ENCODE assay signal across 21 mouse cellular contexts in the genomic region with DNA sequence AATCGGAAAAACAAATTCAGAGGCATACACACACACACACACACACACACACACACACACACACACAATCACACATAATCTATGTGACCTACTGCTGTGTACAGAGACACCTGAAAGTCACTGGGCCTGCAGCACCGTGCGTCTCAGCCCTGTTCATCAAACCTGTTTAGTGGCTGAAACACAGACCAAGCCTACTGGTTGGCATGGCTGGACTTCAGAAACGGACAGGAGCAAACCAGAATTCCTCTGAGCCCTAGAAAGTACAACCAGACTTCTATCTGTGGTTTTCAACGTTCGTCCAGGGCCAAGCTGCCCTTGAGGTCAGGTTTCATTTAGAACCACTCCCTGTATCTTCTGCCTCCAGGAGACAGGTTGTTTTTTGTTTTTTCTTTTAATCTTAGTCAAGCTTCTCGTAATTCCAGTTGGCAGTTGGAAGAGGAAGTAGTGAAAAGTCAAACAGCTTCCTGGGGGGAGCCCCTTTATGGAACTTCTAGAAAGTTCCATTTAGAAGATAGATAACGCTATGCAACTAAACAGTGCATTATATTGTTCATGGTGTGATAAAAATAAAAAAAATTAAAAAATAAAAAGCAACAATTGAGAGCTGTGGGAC. TPM values are rescaled to one million over a fixed set of nuclear protein-coding genes. Genes with fewer than 3 reads are reported as not detected.
DNase-seq lines count a peak whose midpoint lies in the region; ATAC-seq and TF ChIP-seq lines count a peak whose summit lies in the region.
"Had no signal": no experiment of that assay in that cellular context is flagged by ENCODE, and none has a peak within 500 bp of the region (broad histone marks: within the 10 kb centered on the region; RNA-seq: fewer than 3 reads in every experiment).

No protein-coding gene starts in this region.

- H3K9ac ChIP-seq in liver, embryonic 14.5 days (replicated peaks) = no peak overlapping the region
- H3K9ac ChIP-seq in forebrain, postnatal 0 days = no peak overlapping the region
- H3K9ac ChIP-seq: limb, embryonic 15.5 days; midbrain, embryonic 13.5 days had no signal

- DNase-seq in G1E (ENCODE audit: low spot score) = peak; percentile 32
- DNase-seq in liver, embryonic 14.5 days (ENCODE audit: low read depth in 3 of 3, low spot score in 3 of 3) = no peak
- DNase-seq in adrenal gland, adult (ENCODE audit: inconsistent age in 2 of 2, low spot score in 1 of 2) = no peak
- no peak for DNase-seq in forebrain, postnatal 0 days
- DNase-seq in testis, postnatal 10 days (ENCODE audit: low spot score) = no peak
- no peak for DNase-seq in spleen, postnatal 10 days (ENCODE audit: low spot score in 2 of 2)
- DNase-seq: adrenal gland, postnatal 14 days; cerebellum, postnatal 10 days; gastrocnemius, postnatal 14 days; heart, postnatal 4 days; kidney, postnatal 14 days; layer of hippocampus, adult 9-11 months; lung, postnatal 14 days; thymus, postnatal 14 days had no signal

- H3K4me3 ChIP-seq in G1E (ENCODE audit: low read depth, low read length) = peak overlapping the region; percentile 65
- H3K4me3 ChIP-seq in liver, embryonic 14.5 days (ENCODE audit: insufficient read depth in 1 of 2, low read depth in 2 of 2, low read length in 2 of 2) = no peak overlapping the region
- peak overlapping the region; percentile 16; the same call in 1 of the 2 replicates for H3K4me3 ChIP-seq in small intestine, adult 2 months (ENCODE audit: low read depth, low read length)
- no peak overlapping the region for H3K4me3 ChIP-seq in forebrain, postnatal 0 days (ENCODE audit: low read depth, low read length)
- H3K4me3 ChIP-seq: limb, embryonic 15.5 days; midbrain, embryonic 13.5 days had no signal

- H3K27ac ChIP-seq in liver, embryonic 14.5 days = no peak overlapping the region
- H3K27ac ChIP-seq in small intestine, adult 2 months (ENCODE audit: insufficient read depth, low read depth, low read length) = peak overlapping the region; percentile 95
- no peak overlapping the region for H3K27ac ChIP-seq in forebrain, postnatal 0 days (ENCODE audit: low read depth, low read length)
- H3K27ac ChIP-seq: limb, embryonic 15.5 days; midbrain, embryonic 13.5 days had no signal

- H3K4me2 ChIP-seq in liver, embryonic 14.5 days (ENCODE audit: low read depth) = no peak overlapping the region
- no peak overlapping the region for H3K4me2 ChIP-seq in forebrain, postnatal 0 days (ENCODE audit: low read depth)
- H3K4me2 ChIP-seq: heart, embryonic 11.5 days; limb, embryonic 15.5 days; midbrain, embryonic 13.5 days had no signal

- peaks cover 68% of the 10 kb centered on the region for H3K4me1 ChIP-seq in G1E (ENCODE audit: insufficient read depth, low read depth, low read length)
- H3K4me1 ChIP-seq in liver, embryonic 14.5 days (replicated peaks; ENCODE audit: control insufficient read depth in 2 of 2, insufficient read depth in 2 of 2, low read length in 1 of 2) = peaks cover 3 to 37% of the 10 kb centered on the region in 2 experiments
- H3K4me1 ChIP-seq in small intestine, adult 2 months (ENCODE audit: control insufficient read depth, insufficient read depth, insufficient read length, low read length) = peaks cover 42% of the 10 kb centered on the region; the same call in 1 of the 2 replicates
- H3K4me1 ChIP-seq in forebrain, postnatal 0 days (ENCODE audit: insufficient read depth) = no peaks in the 10 kb centered on the region
- H3K4me1 ChIP-seq: limb, embryonic 15.5 days; midbrain, embryonic 13.5 days had no signal

- H3K27me3 ChIP-seq in G1E (ENCODE audit: insufficient read depth, low read length) = no peaks in the 10 kb centered on the region
- H3K27me3 ChIP-seq in liver, embryonic 14.5 days (ENCODE audit: control insufficient read depth, insufficient read depth, low read length) = no peaks in the 10 kb centered on the region
- no peaks in the 10 kb centered on the region for H3K27me3 ChIP-seq in small intestine, adult 2 months (ENCODE audit: control insufficient read depth, insufficient read depth, low read length)
- no peaks in the 10 kb centered on the region for H3K27me3 ChIP-seq in forebrain, postnatal 0 days (ENCODE audit: insufficient read depth, low read length)
- H3K27me3 ChIP-seq: limb, embryonic 15.5 days; midbrain, embryonic 13.5 days had no signal

- TF ChIP-seq EP300 in liver, embryonic 14.5 days (IDR thresholded peaks at IDR 0.05; ENCODE audit: low read depth) = no peak

- no peak for TF ChIP-seq CTCF in G1E (IDR thresholded peaks at IDR 0.05; ENCODE audit: low read depth, low read length)
- TF ChIP-seq CTCF in liver, embryonic 14.5 days (IDR thresholded peaks at IDR 0.05; ENCODE audit: low read depth) = no peak
- TF ChIP-seq CTCF in small intestine, adult 2 months (IDR thresholded peaks at IDR 0.05; ENCODE audit: extremely low read depth, insufficient read length, insufficient replicate concordance, low read depth, low read length) = no peak
- TF ChIP-seq CTCF in forebrain, postnatal 0 days (IDR thresholded peaks at IDR 0.05; ENCODE audit: low read depth) = no peak

- 10% methylated on average over 8 of the region's 8 CpGs for WGBS in liver, embryonic 14.5 days (ENCODE audit: insufficient replicate concordance)
- 20% methylated on average over 8 of the region's 8 CpGs for WGBS in small intestine, adult 2 months
- 79% methylated on average over 8 of the region's 8 CpGs for WGBS in forebrain, postnatal 0 days

- H3K9me3 ChIP-seq in G1E (replicated peaks) = peaks cover 3% of the 10 kb centered on the region; the same call in 1 of the 2 replicates
- H3K9me3 ChIP-seq in liver, embryonic 14.5 days (ENCODE audit: control insufficient read depth, low read length) = no peaks in the 10 kb centered on the region
- H3K9me3 ChIP-seq in forebrain, postnatal 0 days (ENCODE audit: low read length) = no peaks in the 10 kb centered on the region
- H3K9me3 ChIP-seq: limb, embryonic 15.5 days; midbrain, embryonic 13.5 days had no signal

- H3K36me3 ChIP-seq in G1E (replicated peaks) = peaks cover 18% of the 10 kb centered on the region
- no peaks in the 10 kb centered on the region for H3K36me3 ChIP-seq in liver, embryonic 14.5 days (replicated peaks; ENCODE audit: control insufficient read depth, insufficient read depth, low read depth)
- no peaks in the 10 kb centered on the region for H3K36me3 ChIP-seq in small intestine, adult 2 months (ENCODE audit: control insufficient read depth, insufficient read depth, low read length)
- no peaks in the 10 kb centered on the region for H3K36me3 ChIP-seq in forebrain, postnatal 0 days (ENCODE audit: insufficient read depth)
- H3K36me3 ChIP-seq: limb, embryonic 15.5 days; midbrain, embryonic 13.5 days had no signal

- ATAC-seq in G1E (ENCODE audit: extremely low read depth, insufficient number of reproducible peaks, low FRiP score, poor library complexity, severe bottlenecking) = peak; percentile 55
- ATAC-seq in granulocyte monocyte progenitor cell, adult 5-6 weeks (replicated peaks; ENCODE audit: poor library complexity, severe bottlenecking) = peak; percentile 77
- peak; percentile 42; the same call in 1 of the 2 replicates for ATAC-seq in liver, embryonic 14.5 days (ENCODE audit: insufficient read depth)
- ATAC-seq in forebrain, postnatal 0 days = no peak
- ATAC-seq: forebrain, embryonic 16.5 days; midbrain, embryonic 13.5 days had no signal

- no peak for TF ChIP-seq POLR2A in small intestine, adult 2 months (IDR thresholded peaks at IDR 0.05; ENCODE audit: low read depth, low read length)

RNA-seq across cellular contexts. Expression of a gene that starts 8.6 kb away (rescaled TPM):
- 2.7 and 2.9 TPM in 2 replicates for total RNA-seq in G1E (2014; fragmentation: Nextera tagmentation)
- total RNA-seq in G1E (2017) = 6.4 and 6.9 TPM in 2 replicates
- polyA plus RNA-seq in G1E (2012) = 0.17 and 0.21 TPM in 2 replicates
- 41.1 and 69.5 TPM in 2 replicates for total RNA-seq in granulocyte monocyte progenitor cell, adult 5-6 weeks (2014; fragmentation: Nextera tagmentation)
- 53.2 and 60.5 TPM in 2 replicates for total RNA-seq in granulocyte monocyte progenitor cell, adult 5-6 weeks (2017)
- polyA plus RNA-seq in liver, embryonic 14.5 days (2012; rRNA removed) = 1.7 and 1.9 TPM in 2 replicates
- polyA plus RNA-seq in liver, embryonic 14.5 days (2014; fragmentation: Nextera tagmentation; extraction: Ambion mirVana) = 1.4 and 1.5 TPM in 2 replicates
- polyA plus RNA-seq in small intestine, adult 2 months (2012; rRNA removed) = 2,067 and 2,412 TPM in 2 replicates
- total RNA-seq in forebrain, postnatal 0 days (2014; rRNA removed) = not detected in 2 replicates
- polyA plus RNA-seq in forebrain, postnatal 0 days (2015; fragmentation: Nextera tagmentation; extraction: Ambion mirVana) = not detected in 2 replicates
- total RNA-seq: gastrocnemius, postnatal 14 days; left cerebral cortex, postnatal 10 days had no signal
- polyA plus RNA-seq: limb, embryonic 15.5 days had no signal

RNA-seq across cellular contexts. Expression of a gene that starts 44.3 kb away (rescaled TPM):
- total RNA-seq in G1E (2014; fragmentation: Nextera tagmentation) (0.24 and 5.6 TPM in 2 replicates), G1E (2017) (0.46 and 1.2 TPM in 2 replicates)
- 0.04 and 0.14 TPM in 2 replicates for polyA plus RNA-seq in G1E (2012)
- total RNA-seq in granulocyte monocyte progenitor cell, adult 5-6 weeks (2014; fragmentation: Nextera tagmentation) = 8.1 and 19.6 TPM in 2 replicates
- total RNA-seq in granulocyte monocyte progenitor cell, adult 5-6 weeks (2017) = 9.2 and 13.4 TPM in 2 replicates
- polyA plus RNA-seq in liver, embryonic 14.5 days (2012; rRNA removed) = 13.7 and 14.1 TPM in 2 replicates
- polyA plus RNA-seq in liver, embryonic 14.5 days (2014; fragmentation: Nextera tagmentation; extraction: Ambion mirVana) = 10.8 and 13.9 TPM in 2 replicates
- polyA plus RNA-seq in small intestine, adult 2 months (2012; rRNA removed) = 36.3 and 80.3 TPM in 2 replicates
- total RNA-seq in forebrain, postnatal 0 days (2014; rRNA removed) = 30.4 and 49.3 TPM in 2 replicates
- 14.9 and 19.7 TPM in 2 replicates for polyA plus RNA-seq in forebrain, postnatal 0 days (2015; fragmentation: Nextera tagmentation; extraction: Ambion mirVana)

Comparison
In these comparisons a context has a peak if more than half of its experiments do, and no peak if none do; other contexts are left out.
1. H3K4me3 ChIP-seq: peak in G1E (single experiment) and small intestine, adult 2 months (single experiment); none in liver, embryonic 14.5 days (0 of 2) and forebrain, postnatal 0 days (single experiment).
2. RNA of a gene that starts 8.6 kb away (polyA plus RNA-seq): 2,067 to 2,412 TPM in small intestine, adult 2 months; 1.4 to 1.9 TPM in liver, embryonic 14.5 days, 0.17 to 0.21 TPM in G1E and not detected in forebrain, postnatal 0 days; every median in the first group is over 100 times any median in the second.
3. RNA of a gene that starts 44.3 kb away (polyA plus RNA-seq): 36.3 to 80.3 TPM in small intestine, adult 2 months, 14.9 to 19.7 TPM in forebrain, postnatal 0 days and 10.8 to 14.1 TPM in liver, embryonic 14.5 days; 0.04 to 0.14 TPM in G1E; every median in the first group is over 10 times any median in the second.